Mouse (Mus musculus): ENCODE measurements around the gene Hsf5.

Hsf5 gene

DNA sequence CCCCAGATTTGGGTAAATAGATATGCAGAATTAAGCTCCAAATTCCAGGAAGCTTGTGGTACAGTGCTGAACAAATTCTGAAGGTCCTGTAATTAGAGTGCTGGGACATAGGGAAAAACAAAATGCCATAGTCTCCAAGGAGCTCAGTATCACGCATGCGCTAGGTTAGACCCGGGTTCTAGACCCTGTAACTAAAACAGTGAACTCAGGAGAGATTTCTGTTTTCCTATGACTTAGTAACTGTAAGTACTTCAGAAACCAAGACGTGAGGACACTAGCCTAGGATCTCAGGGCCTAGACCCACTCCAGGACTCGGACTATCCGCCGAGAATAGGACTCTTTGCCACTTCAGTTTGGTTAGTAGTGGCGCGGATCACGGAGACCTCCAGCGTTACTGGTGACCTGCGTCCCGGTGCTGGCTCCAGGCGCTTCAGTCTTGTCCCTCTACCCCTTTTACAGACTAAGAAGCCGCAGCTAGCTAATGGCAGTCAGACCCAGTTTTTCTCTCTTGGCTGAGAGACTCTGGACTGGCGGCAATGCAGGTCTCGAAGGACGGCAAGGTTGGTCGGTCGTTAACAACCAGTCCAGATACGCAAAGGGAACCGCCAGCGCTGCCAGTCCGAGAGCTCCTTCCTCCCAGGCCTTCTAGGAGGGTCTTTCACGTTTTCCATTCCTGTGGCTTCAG lies 26.0 kb upstream of the Hsf5 start:
- DNase-seq = peak; percentile 47

- DNase-seq = peak; percentile 100
These were observed 25.2 kb upstream of the Hsf5 start, which contains the start of gene Mtmr4 for GRCm38 (mm10) chr11:87591526-87592353. Mtmr4 (plus strand) TSS chr11:87592162.

- DNase-seq = no peak
These were observed 24.6 kb upstream of the Hsf5 start for GRCm38 (mm10) chr11:87592354-87592695.

DNA sequence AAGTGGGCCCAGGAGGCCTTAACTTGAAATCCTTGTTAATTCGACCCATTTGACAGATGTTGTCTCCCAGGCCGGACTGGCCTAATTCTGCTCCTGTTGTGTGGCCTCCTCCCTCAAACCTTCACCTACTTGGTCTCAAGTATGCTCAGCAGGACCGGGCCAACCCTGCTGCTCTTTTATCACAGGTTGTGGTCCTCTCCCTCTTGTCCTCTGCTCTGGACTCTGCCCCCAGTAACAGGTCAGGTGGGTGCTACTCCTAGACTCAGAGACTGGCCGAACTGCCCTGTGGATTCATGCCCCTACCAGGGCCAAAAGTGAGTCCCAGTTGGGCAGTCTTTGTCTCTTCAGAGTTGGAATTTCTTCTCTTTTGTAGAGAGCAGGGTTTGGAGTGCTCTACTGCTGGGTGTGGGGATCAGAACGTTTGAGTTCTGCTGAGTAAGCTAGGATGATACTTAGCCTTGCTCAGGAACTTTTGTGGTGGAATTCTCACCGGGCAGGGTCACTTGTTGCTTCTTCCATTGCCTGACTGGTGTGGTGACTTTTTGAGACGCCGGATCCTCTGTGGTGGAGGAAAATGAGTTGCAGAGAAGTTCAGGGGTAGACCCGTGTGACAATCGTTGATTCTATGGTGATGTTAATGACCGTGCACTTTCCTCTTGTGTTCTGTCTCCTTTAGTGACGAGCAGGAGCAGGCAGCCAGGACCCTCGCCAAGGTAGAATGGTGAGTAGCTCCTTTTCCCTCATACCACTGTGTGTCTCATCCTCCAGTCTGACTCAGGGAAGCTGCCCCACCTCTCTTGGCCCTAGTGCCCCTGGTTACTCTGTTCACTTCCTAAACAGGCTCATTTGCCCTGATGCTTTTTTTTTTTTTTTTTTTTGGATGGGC lies 24.0 kb upstream of the Hsf5 start:
- DNase-seq = no peak

DNA sequence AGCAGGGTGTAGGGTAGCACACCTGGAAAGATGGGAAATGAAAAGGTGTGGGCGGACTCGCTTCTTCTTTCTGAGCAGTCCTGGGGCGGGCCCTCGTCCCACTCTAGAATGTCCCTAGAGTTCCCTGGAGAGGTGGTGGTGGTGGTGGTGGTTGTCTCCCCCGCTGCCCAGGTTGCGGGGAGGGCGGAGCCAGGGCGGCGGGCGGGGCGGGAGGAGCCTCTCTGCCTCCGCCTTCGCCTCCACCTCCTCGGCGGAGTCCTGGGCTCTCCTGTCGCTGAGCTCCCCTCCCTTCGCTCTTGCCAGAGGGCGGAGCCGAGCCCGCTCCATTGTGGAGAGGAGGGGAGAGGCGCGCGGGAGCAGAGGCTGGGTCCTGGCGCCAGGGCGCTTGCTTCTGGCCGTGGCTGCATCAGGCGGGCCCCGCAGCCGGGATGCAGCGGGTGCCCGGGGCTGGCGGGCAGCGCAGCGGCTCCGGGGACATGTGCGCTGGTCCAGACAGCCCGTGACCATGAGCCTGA lies 21.6 kb upstream of the Hsf5 start:
- DNase-seq = peak; percentile 87

GRCm38 (mm10) chr11:87595976-87596375 lies 21.0 kb upstream of the Hsf5 start:
- no peak for DNase-seq

DNA sequence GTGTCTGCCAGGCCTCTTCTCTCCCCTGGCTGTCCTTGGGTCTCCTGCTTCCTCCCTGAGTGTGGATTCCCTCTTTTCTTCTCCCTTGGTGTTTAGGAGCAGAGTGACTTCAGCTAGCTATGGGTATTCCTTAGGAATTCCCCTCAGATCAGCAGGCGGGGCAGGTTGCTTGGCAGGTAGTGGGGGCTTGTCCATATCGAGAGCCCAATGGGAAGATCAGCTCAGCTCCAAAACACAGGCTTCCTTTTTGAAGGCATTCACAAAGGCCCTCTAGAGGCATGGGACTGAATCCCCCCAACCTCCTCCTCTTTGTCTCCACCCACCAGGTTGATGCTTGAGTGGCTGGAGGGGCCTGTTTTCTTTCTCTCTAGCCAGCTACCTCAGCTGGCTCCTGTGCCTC lies 20.5 kb upstream of the Hsf5 start:
- DNase-seq = no peak

DNA sequence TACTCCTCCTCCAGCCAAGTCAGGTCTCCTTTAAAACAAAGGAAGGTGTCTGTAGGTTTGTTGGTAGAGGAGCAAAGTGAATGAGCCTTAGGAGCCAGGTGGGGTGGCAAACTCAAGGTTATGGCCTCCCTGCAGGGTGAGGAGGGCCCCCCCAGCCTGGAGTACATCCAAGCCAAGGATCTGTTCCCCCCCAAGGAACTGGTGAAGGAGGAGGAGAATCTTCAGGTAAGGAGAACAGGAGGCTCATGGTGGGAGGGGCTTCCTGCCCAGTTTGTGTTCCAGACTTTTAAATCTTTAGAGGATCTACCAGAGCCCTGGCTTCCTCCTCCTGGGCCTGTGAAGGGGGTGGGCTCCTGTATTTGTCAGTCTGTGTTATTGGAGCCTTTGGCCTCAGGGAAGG lies 19.9 kb upstream of the Hsf5 start:
- DNase-seq = no peak

GRCm38 (mm10) chr11:87599395-87600089 lies 17.4 kb upstream of the Hsf5 start:
- DNase-seq = no peak

DNA sequence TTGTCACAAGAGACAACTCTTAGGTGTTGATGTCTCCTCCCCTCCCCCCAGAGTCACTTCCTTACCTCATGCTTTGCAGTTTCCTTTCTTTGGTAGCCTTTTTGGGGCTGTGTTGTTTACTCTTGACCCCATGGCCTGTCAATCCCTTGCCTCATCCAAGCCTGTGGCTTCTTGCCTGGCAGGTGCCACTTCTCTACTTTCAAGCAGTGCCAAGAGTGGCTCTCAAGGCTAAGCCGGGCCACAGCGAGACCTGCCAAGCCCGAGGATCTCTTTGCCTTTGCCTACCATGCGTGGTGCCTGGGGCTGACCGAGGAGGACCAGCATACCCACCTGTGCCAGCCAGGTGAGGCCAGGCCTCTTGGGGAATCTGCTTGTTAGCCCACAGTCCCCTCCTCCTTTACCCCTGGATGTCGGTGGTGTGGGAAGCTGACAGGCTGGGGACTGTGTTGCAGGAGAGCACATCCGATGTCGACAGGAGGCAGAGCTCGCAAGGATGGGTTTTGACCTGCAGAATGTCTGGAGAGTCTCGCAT lies 16.6 kb upstream of the Hsf5 start:
- DNase-seq = no peak

- DNase-seq = no peak
These were observed 14.7 kb upstream of the Hsf5 start for GRCm38 (mm10) chr11:87602234-87602633.

DNA sequence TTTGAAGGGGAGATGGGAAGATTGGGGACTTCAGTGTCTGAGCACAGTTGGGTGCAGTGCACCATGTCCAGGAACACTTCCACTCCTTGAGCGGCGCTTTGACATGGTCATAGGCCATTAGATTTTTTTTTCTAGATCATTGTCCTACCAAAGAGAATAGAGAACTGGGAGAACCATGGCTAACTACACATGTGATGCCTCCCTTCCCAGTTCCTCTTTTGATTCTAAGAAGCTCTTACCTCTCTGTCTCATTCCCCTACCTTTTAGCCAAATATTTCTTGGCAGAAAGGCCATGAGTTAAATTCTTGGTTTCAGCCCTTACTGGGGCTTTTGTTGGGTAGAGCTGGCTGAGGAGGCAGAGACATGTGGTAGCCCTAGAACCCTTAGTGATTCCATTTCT lies 13.4 kb upstream of the Hsf5 start:
- no peak for DNase-seq

DNA sequence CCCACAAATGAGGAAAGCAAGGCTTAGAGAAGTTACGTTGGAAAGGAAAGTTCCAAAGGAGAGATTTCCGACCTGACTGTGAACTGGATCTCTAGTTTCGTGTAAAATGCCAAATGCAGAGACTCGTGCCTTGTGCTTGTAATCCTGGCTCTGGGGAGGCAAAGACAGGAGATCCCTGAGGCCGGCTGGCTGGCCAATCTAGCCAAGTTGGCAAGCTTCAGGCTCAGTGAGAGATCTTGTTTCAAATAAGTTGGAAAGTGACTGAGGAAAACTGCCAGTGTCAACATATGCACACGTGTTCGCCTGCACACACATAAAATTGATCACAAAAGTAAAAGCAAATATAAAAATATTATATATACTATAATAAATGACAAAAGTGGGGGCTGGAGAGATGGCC lies 7.7 kb upstream of the Hsf5 start:
- DNase-seq = no peak

GRCm38 (mm10) chr11:87611547-87611946 lies 5.4 kb upstream of the Hsf5 start:
- DNase-seq = no peak

DNA sequence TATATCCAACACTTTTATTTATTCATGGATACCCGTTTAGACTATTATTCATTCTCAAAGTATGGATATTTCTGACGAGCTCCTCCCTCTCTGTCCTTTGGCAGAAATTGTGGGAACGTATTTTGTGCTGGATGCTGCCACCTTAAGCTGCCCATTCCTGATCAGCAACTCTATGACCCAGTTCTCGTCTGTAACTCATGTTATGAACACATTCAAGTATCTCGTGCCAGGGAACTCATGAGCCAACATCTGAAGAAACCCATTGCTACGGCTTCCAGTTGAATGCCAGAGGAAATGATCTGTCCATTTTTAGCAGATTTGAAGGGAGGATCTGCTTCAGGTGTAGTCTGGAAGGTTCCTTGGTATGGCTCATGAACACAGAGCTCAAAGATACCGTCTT lies 3.0 kb upstream of the Hsf5 start:
- DNase-seq = no peak

DNA sequence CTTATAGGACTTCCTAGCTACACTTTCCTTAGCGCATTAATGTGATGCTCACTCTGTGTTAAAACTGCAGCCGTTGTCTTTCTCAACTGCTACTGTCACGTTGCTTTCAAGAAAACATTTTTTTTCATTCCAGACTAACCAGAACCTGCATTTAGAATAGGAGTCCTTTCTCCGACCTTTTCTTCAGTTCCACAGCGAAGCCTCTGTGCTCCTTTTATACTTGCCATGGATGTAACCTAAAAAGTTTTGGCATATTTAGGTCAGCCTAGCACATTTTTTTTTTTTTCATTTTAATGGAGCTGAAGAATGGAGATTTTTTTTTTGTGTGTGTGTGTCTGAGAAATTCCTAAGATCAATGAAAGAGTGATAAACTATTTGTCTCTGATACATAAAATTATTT lies 1.4 kb upstream of the Hsf5 start:
- no peak for DNase-seq

DNA sequence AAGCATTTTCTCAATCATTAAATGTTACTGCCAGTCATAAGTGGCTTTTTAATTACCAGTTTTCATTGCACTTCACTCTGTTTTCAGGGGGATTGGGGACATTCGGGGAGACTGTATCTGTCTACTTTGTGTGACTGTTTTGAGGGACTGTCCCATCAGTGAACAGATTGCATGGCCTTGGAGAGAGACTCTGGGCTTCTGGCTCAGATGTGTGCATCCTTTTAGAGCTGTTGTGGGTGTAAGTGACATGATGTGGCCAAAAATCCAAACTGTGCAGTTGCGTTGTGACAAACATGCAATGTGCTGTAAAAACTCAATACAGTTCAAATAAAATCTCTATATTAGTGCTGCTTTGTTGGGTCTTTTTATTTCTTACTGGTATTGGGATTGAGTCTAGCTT lies 1.0 kb upstream of the Hsf5 start:
- DNase-seq = no peak

GRCm38 (mm10) chr11:87617606-87618005 lies 642 bp downstream of the Hsf5 start:
- DNase-seq = no peak

- DNase-seq = no peak
These were observed 6.2 kb downstream of the Hsf5 start for GRCm38 (mm10) chr11:87623160-87623559.

DNA sequence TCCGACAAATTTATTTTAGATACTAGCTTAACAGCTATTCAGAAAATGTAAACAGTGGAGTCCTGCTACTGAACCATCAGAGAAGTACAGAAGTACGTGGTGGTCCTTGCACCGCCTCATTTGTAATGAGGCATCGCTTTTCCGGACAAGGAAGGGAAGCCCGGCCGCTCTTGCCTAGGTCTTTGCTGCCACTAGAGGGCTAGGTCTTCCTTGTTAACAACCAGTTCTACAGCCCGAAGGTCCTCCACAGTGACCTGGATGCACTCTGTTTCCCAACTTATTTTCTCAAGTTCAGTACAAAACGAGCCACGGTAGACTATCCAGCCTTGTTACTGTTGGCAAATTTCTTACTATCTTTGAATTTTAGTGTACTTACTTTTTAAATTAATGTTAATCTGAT lies 12.9 kb downstream of the Hsf5 start:
- no peak for DNase-seq

- no peak for DNase-seq
These were observed 21.8 kb downstream of the Hsf5 start for GRCm38 (mm10) chr11:87638793-87639192.

DNA sequence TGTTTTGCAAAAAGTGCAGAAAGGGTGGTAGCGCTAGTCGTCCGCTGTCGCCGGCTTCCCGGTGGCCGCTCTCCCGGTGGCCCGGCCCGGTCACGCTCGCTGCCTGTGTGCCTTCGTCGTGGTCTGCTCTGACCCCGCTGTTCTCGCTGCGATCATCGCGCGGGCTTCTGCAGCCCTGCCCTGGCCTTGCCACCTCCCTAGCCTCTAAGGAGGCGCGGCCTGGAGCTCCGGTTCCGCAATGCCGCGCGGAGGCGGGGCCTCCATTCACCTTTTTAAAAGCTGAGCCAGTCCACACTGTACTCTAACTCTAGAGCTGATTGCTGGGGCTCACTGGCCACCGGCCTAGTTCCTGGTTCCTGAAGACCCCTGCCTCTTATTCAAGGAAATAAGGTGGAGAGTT lies 22.2 kb downstream of the Hsf5 start:
- DNase-seq = peak; percentile 58

Data from cerebellum, adult 11 months (tissue).